Mouse (Mus musculus) liver, embryonic 15.5 days (tissue): ENCODE data around the gene Elane. TPM values are rescaled to one million over a fixed set of nuclear protein-coding genes. Genes with fewer than 3 reads are reported as not detected.

ENCODE experiments used
- ATAC-seq: fragments of 200-750 bp; cut with Nextera tagmentation; 2 replicates; pipeline ENCODE4 v1.8.0; 2017; ENCODE audit warnings: moderate number of reproducible peaks, mild to moderate bottlenecking, moderate library complexity; ENCODE audit not compliant: insufficient read depth
- H3K27ac ChIP-seq: fragments of 300-500 bp; sonication (generic); replicated peaks from 2 replicates; pipeline ENCODE4 v1.5.1; 2015; ENCODE audit warnings: mild to moderate bottlenecking, inconsistent platforms
- H3K27me3 ChIP-seq: fragments of 300-500 bp; sonication (generic); 2 replicates; pipeline ENCODE4 v1.6.1; 2015; ENCODE audit warnings: mild to moderate bottlenecking, inconsistent platforms
- H3K36me3 ChIP-seq: fragments of 300-500 bp; sonication (generic); replicated peaks from 2 replicates; pipeline ENCODE4 v1.6.1; 2015; ENCODE audit warnings: moderate library complexity, mild to moderate bottlenecking, inconsistent platforms
- H3K4me1 ChIP-seq: fragments of 300-500 bp; sonication (generic); replicated peaks from 2 replicates; pipeline ENCODE4 v1.6.1; 2015; ENCODE audit warnings: inconsistent platforms
- H3K4me2 ChIP-seq: fragments of 300-500 bp; sonication (generic); 2 replicates; pipeline ENCODE4 v1.6.1; 2015; ENCODE audit warnings: moderate library complexity, mild to moderate bottlenecking, inconsistent platforms
- H3K4me3 ChIP-seq: fragments of 300-500 bp; sonication (generic); replicated peaks from 2 replicates; pipeline ENCODE4 v1.5.1; 2015; ENCODE audit warnings: mild to moderate bottlenecking, inconsistent platforms
- H3K9ac ChIP-seq: fragments of 300-500 bp; sonication (generic); 2 replicates; pipeline ENCODE4 v1.6.1; 2015; ENCODE audit warnings: moderate library complexity, mild to moderate bottlenecking, inconsistent platforms
- H3K9me3 ChIP-seq: fragments of 300-500 bp; sonication (generic); replicated peaks from 2 replicates; pipeline ENCODE4 v1.6.1; 2016; ENCODE audit warnings: inconsistent platforms
- WGBS: fragments of 180-500 bp; shearing (Covaris S2); methylation state at CpG from one replicate; pipeline ENCODE4 v1.1.7; 2015; ENCODE audit warnings: mixed read lengths; ENCODE audit not compliant: insufficient replicate concordance; 5-methylcytosine and 5-hydroxymethylcytosine counted together
- microRNA-seq: library from miRNA; unstranded; fragments of <30 nt; microRNA quantifications from one replicate; pipeline ENCODE4, GENCODE M21; 2016
- polyA plus RNA-seq: library from polyadenylated mRNA; unstranded; fragments of >200 nt; fragmentation: Nextera tagmentation; extraction: Ambion mirVana; gene quantifications from 2 replicates; pipeline ENCODE4 v1.2.1, GENCODE M21; 2015

Elane gene
- polyA plus RNA-seq, 1 experiment from 2014 or later: 227 TPM

DNA sequence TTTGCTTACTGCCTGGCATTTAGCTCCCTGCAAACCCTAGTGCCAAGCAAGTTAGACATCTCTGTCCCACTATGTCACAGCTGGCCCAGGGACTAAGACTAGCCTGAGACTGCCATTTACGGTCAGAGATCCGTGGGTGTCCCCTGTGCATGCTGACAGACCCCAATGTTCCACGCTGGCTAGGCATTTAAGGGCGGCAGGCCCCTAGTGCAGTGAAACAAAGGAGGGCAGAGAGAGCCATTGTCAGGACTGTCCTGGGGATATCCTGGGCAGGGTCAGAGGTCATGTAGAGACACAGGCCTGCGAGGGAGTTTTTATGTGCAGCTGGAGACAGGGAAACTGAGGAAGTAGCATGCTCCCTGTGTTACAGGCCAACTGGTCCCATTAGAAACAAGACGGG is 47.8 kb downstream of the Elane start:
- Histone ChIP-seq H3K4me3 (no peak overlapping the region), H3K27me3 (no peaks in the 10 kb centered on the region), H3K9me3 (no peaks in the 10 kb centered on the region), H3K27ac (no peak overlapping the region), H3K9ac (no peak overlapping the region), H3K4me2 (peak overlapping the region; percentile 4; the same call in 1 of the 2 replicates), H3K36me3 (peaks cover 44% of the 10 kb centered on the region), H3K4me1 (peaks cover 100% of the 10 kb centered on the region)
- no peak for ATAC-seq
- 71% methylated on average over 6 of the region's 6 CpGs for WGBS

DNA sequence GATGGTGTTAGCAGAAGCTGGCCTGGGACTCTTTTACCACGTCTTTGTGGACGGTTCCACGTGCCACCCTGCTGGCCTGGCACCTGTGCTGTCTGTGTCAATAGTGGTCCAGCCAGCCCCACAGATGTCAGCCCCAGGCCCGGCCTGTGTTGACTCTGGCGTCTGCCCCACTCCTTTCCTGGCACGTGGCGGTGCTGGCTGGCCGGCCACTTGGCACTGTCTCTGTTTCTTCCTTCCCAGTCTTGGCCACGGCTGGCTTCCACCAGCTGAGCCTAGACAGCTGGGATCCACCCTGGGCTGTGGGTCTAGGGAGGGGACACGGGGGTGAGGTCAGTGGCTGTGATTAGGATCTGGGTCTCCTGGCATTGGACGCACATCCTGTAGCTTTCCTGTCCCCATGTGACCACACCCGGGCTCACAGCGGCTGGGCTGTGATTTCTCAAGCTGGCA is 48.2 kb downstream of the Elane start:
- Histone ChIP-seq H3K4me3 (no peak overlapping the region), H3K9me3 (no peaks in the 10 kb centered on the region), H3K4me2 (peak overlapping the region; percentile 4; the same call in 1 of the 2 replicates), H3K4me1 (peaks cover 99% of the 10 kb centered on the region), H3K27ac (0 out of 2 replicates have a peak overlapping the region, but pooled peaks have one; percentile 38), H3K9ac (no peak overlapping the region), H3K27me3 (no peaks in the 10 kb centered on the region), H3K36me3 (peaks cover 44% of the 10 kb centered on the region)
- WGBS: 58% methylated on average over 13 of the region's 13 CpGs
- no peak for ATAC-seq

DNA sequence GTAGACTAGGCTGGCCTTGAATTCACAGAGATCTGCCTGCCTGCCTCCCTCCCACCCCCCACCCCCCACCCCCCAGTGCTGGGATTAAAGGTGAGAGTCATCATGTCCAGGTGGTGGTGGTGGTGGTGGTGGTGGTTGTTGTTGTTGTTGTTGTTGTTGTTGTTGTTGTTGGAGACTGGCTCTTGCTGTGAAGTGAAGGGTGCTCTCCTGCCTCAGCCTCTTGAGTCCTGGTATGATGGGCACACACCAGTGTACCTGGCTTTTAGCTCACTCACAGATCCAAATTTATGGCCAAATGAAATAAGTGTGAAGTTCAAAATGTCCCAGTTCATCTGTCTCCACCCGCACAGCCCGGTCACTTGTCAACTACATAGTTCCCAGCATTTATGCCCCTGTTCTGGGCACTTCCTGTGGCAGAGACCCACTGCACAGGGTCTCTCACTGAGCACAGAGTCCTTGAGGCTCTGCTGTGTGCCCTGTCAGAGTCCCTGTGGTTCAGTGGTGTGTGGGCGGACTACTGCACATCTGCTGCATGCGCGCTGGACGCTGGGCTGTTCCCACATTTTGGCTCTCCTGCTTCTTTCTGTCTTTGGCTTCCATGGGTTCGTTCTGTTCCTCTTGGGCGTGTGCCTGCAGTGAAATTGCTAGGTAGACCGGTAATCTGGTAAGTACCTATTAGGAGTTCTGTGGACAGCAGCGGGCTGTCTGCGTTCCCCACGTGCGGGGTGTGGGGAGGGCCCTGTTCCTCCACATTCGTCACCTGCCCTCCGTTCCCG is 48.9 kb downstream of the Elane start:
- no peak overlapping the region for H3K27ac ChIP-seq
- no peak overlapping the region for H3K4me2 ChIP-seq
- H3K4me1 ChIP-seq: peaks cover 99% of the 10 kb centered on the region
- peaks cover 44% of the 10 kb centered on the region for H3K36me3 ChIP-seq
- H3K9ac ChIP-seq: no peak overlapping the region
- 77% methylated on average over 16 of the region's 16 CpGs for WGBS
- H3K4me3 ChIP-seq: no peak overlapping the region
- H3K9me3 ChIP-seq: no peaks in the 10 kb centered on the region
- no peaks in the 10 kb centered on the region for H3K27me3 ChIP-seq
- ATAC-seq: no peak

DNA sequence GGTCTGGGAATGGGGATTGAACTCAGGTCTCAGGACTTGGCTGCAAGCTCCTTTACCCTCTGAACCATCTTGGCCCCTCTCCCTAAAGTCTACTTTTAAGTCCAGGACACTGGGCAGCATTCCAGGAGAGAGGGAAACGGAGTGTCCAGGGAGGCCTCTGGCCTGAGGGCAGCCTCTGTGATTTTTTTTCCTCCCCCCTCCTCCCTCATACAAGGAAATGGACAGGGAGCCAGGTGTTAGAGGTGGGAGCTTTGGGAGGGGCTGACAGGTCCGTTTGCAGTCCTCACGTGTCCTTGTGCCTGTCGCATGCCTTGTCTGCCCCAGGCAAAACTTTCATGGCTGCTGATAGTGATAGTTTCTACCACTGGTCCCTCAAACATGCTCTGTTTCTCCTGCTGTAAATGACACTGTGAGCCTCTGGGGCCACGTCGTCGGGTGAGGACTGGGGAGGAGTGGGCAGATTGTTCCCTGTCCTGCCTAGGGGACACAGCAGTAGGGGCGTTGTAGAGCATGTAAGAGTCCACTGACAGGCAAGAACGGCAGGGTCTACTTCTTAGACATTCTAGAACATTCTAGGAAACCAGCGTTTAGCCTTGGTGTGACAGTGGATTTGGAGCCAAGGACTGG is 50.4 kb downstream of the Elane start:
- H3K9ac ChIP-seq: no peak overlapping the region
- WGBS: 57% methylated on average over 10 of the region's 10 CpGs
- ATAC-seq: no peak
- peaks cover 98% of the 10 kb centered on the region for H3K4me1 ChIP-seq
- H3K4me3 ChIP-seq: no peak overlapping the region
- no peaks in the 10 kb centered on the region for H3K27me3 ChIP-seq
- H3K36me3 ChIP-seq: peaks cover 35% of the 10 kb centered on the region
- peak overlapping the region; percentile 58 for H3K4me2 ChIP-seq
- no peaks in the 10 kb centered on the region for H3K9me3 ChIP-seq
- H3K27ac ChIP-seq: peak overlapping the region; percentile 78

DNA sequence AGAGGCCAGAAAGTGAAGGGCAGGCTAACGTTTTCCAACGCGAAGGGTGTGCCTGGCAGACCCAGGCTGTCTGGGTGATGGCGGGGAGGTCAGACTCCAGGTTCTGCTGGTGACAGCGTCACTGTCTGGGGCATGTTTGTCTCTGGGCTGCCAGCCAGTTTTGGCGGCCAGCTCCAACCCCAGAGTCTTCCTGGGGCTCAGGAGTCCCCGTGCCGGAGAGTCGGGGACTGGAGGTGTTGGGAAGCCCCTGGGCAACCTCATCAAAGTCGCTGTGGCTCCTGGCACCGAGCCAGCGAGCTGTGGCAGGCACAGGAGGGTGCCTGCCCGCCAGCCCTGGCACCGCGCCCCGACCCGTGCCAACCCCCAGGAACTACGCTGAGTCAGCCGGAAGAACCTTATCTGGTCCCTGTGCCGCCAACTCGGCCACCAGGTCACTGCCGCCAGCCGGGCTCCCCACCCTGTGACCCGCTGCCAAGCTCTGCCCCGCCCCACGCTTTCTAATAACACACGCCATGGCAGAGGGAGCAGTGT is 50.9 kb downstream of the Elane start:
- H3K4me3 ChIP-seq: peak overlapping the region; percentile 18; the same call in 1 of the 2 replicates
- H3K36me3 ChIP-seq: peaks cover 33% of the 10 kb centered on the region
- H3K27ac ChIP-seq: peak overlapping the region; percentile 78
- peak; percentile 40 for ATAC-seq
- H3K9me3 ChIP-seq: no peaks in the 10 kb centered on the region
- peak overlapping the region; percentile 39; the same call in 1 of the 2 replicates for H3K9ac ChIP-seq
- 49% methylated on average over 27 of the region's 27 CpGs for WGBS
- no peaks in the 10 kb centered on the region for H3K27me3 ChIP-seq
- peak overlapping the region; percentile 58 for H3K4me2 ChIP-seq
- H3K4me1 ChIP-seq: peaks cover 98% of the 10 kb centered on the region

Small RNA genes lying within 50 kb of the gene (microRNA-seq; reads per million reads assigned to microRNA genes)
- not detected for gene Mir6910

Other genes with a start within 250 kb of the Elane start
- 0.08 and 0.10 TPM in 2 replicates for gene Shc2, start 248.3 kb upstream of the Elane start, polyA plus RNA-seq
- gene Odf3l2, start 240.5 kb upstream of the Elane start, polyA plus RNA-seq: not detected in 2 replicates
- gene Madcam1, start 221.7 kb upstream of the Elane start, polyA plus RNA-seq: 0.26 TPM in 1 of 2 replicates, not detected in the other
- gene Tpgs1, start 216.9 kb upstream of the Elane start, polyA plus RNA-seq: 21.4 and 23.1 TPM in 2 replicates
- 105 and 107 TPM in 2 replicates for gene Cdc34, start 204.1 kb upstream of the Elane start, polyA plus RNA-seq
- 0.15 and 0.37 TPM in 2 replicates for gene Gzmm, start 197.2 kb upstream of the Elane start, polyA plus RNA-seq
- gene Bsg, start 181.8 kb upstream of the Elane start, polyA plus RNA-seq: 980 and 1,043 TPM in 2 replicates
- 0.02 TPM in 1 of 2 replicates, not detected in the other for gene Hcn2, start 169.6 kb upstream of the Elane start, polyA plus RNA-seq
- gene Polrmt, start 139.7 kb upstream of the Elane start, polyA plus RNA-seq: 15.6 and 17.7 TPM in 2 replicates
- 0.07 TPM in 1 of 2 replicates, not detected in the other for gene Fgf22, start 131.2 kb upstream of the Elane start, polyA plus RNA-seq
- gene Rnf126, start 119.3 kb upstream of the Elane start, polyA plus RNA-seq: 39.6 and 42.0 TPM in 2 replicates
- 0.71 and 1.0 TPM in 2 replicates for gene Fstl3, start 109.0 kb upstream of the Elane start, polyA plus RNA-seq
- gene Prss57, start 95.3 kb upstream of the Elane start, polyA plus RNA-seq: 7.0 and 7.1 TPM in 2 replicates
- gene Palm, start 92.7 kb upstream of the Elane start, polyA plus RNA-seq: 8.8 and 9.2 TPM in 2 replicates
- gene Misp, start 65.3 kb upstream of the Elane start, polyA plus RNA-seq: 0.50 TPM in 2 replicates
- 120 and 133 TPM in 2 replicates for gene Ptbp1, start 31.8 kb upstream of the Elane start, polyA plus RNA-seq
- gene Prtn3, start 11.8 kb upstream of the Elane start, polyA plus RNA-seq: 112 and 131 TPM in 2 replicates
- gene Plppr3, start 11.6 kb upstream of the Elane start, polyA plus RNA-seq: 5.8 and 6.1 TPM in 2 replicates
- gene Cfd, start 4.6 kb downstream of the Elane start, polyA plus RNA-seq: not detected in 2 replicates
- 16.4 and 18.0 TPM in 2 replicates for gene Med16, start 22.7 kb downstream of the Elane start, polyA plus RNA-seq
- not detected in 2 replicates for gene Gm26602, start 24.6 kb downstream of the Elane start, polyA plus RNA-seq
- gene Kiss1r, start 30.7 kb downstream of the Elane start, polyA plus RNA-seq: 0.32 and 0.37 TPM in 2 replicates
- 52.4 and 55.6 TPM in 2 replicates for gene R3hdm4, start 35.0 kb downstream of the Elane start, polyA plus RNA-seq
- 6.1 and 7.4 TPM in 2 replicates for gene Arid3a, start 40.8 kb downstream of the Elane start, polyA plus RNA-seq
- 46.3 and 48.4 TPM in 2 replicates for gene Wdr18, start 73.9 kb downstream of the Elane start, polyA plus RNA-seq
- 0.10 TPM in 1 of 2 replicates, not detected in the other for gene Grin3b, start 84.5 kb downstream of the Elane start, polyA plus RNA-seq
- 8.4 and 11.0 TPM in 2 replicates for gene Tmem259, start 98.1 kb downstream of the Elane start, polyA plus RNA-seq
- 44.5 and 45.5 TPM in 2 replicates for gene Cnn2, start 102.3 kb downstream of the Elane start, polyA plus RNA-seq
- gene Abca7, start 110.2 kb downstream of the Elane start, polyA plus RNA-seq: 7.5 and 9.0 TPM in 2 replicates
- 15.7 and 18.2 TPM in 2 replicates for gene Arhgap45, start 130.4 kb downstream of the Elane start, polyA plus RNA-seq
- gene Polr2e, start 153.5 kb downstream of the Elane start, polyA plus RNA-seq: 81.3 and 84.4 TPM in 2 replicates
- 603 and 658 TPM in 2 replicates for gene Gpx4, start 160.9 kb downstream of the Elane start, polyA plus RNA-seq
- 10.4 and 12.3 TPM in 2 replicates for gene Sbno2, start 219.3 kb downstream of the Elane start, polyA plus RNA-seq
- gene Stk11, start 229.6 kb downstream of the Elane start, polyA plus RNA-seq: 16.4 and 21.8 TPM in 2 replicates